Mouse (Mus musculus) small intestine, adult 2 months (tissue): ENCODE data around the gene Fbf1.

Experiments used
- CTCF ChIP-seq: fragments of 200-500 bp; IDR thresholded peaks from 2 replicates; pipeline ENCODE4 v1.5.1; 2012; ENCODE audit warnings: low read depth, mild to moderate bottlenecking, control low read depth, inconsistent platforms, low read length, moderate library complexity, mixed read lengths; ENCODE audit not compliant: insufficient replicate concordance, insufficient read length; ENCODE audit errors: extremely low read depth
- POLR2A ChIP-seq: fragments of 200-500 bp; IDR thresholded peaks from 2 replicates; pipeline ENCODE4 v1.6.1; 2012; ENCODE audit warnings: low read depth, mild to moderate bottlenecking, control low read depth, inconsistent platforms, low read length, moderate library complexity

DNA sequence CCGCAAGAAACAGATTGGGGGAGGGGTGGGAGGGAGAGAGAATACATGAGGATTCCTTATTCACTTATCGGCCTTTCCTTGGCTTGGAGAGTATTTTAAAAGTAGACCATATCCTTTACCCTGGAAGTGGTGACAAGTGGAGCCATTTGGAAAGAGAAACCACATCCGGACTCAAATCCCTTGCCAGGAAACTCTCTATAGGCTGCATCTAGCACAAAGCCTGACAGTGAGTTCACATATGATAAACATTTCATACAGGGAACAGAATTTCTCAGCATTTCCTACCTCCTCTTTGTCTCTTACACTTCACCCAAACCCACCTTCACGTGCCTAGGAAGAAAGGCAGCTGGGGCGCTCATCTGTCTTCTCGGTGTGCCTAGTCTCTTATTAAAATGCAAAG, 734 bp downstream of the Fbf1 start:
- TF ChIP-seq CTCF (no peak), POLR2A (no peak)
